Mouse (Mus musculus): ENCODE measurements around the gene Adnp.

DNA sequence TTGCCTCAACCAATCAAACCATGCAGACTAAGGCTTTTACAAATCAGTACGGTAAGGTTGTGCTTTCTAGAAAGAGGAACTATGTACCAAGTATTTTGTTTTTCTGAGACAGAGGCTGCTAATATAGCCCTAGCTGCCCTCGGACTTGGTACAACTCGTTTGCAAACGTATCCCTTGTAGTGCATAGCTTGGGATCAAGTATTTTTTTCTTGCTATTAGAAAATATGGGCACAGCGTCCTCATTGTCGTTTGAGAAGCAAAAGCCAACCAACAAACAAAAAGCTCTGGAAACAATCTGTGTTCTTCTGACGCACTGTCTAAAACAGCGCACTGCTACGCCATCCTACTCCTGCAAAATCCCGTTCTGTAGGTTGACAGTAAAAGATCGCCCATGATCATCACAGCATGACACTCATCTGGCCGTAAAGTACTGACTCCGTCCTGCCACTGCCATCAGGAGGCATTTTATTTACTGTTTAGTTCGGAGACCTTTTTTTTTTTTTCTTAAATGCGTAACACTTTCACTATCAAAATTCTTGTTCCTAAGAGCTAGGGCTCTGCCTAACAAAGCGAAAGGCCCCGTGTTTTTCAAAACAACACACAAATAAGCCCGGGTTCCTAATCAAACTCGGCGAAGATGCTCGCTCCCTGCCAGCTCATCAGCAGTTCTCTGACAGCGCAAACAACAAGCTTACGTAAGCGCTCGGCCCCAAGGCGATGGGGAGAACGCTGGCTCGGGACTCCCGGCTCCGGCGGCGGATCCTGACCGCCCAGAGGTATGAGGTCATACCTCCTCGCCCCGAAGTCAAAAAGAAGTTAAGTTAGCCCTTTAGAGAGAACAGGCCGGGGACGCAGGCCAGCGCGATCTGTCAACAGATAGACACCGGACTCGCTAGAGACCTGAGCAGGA, 22.5 kb upstream of the Adnp start:
- TF ChIP-seq CHD2 (IDR thresholded peaks at IDR 0.05; ENCODE audit: low read depth, low read length) (no peak), ZC3H11A (IDR thresholded peaks at IDR 0.05; ENCODE audit: borderline replicate concordance, low read depth, low read length) (no peak), MAFK (IDR thresholded peaks at IDR 0.05; ENCODE audit: insufficient read depth, low read depth, low read length) (no peak), ZNF384 (IDR thresholded peaks at IDR 0.05; ENCODE audit: low read depth, low read length) (no peak), HCFC1 (IDR thresholded peaks at IDR 0.05; ENCODE audit: borderline replicate concordance, insufficient read depth, low read length) (no peak)
